Mouse (Mus musculus): ENCODE data around the gene Entpd5.
A peak's percentile ranks its signal among the peaks of the same experiment; 100 is the strongest.
"Not testable (repeated sequence)": the region's sequence is repeated elsewhere in the genome, so short reads cannot be mapped to it uniquely, and the experiment has no call there.

Gene Entpd5

GRCm38 (mm10) chr12:84398629-84399028, 10.2 kb downstream of the Entpd5 start:
- no peak for DNase-seq

GRCm38 (mm10) chr12:84397685-84398084, 11.1 kb downstream of the Entpd5 start:
- DNase-seq: no peak

- no peak for DNase-seq
Observed at GRCm38 (mm10) chr12:84396947-84397679, 11.7 kb downstream of the Entpd5 start.

GRCm38 (mm10) chr12:84393847-84394246, 15.0 kb downstream of the Entpd5 start:
- no peak for DNase-seq

GRCm38 (mm10) chr12:84392681-84393080, 16.1 kb downstream of the Entpd5 start:
- DNase-seq: no peak

- no peak for DNase-seq
Observed at GRCm38 (mm10) chr12:84390336-84390735, 18.5 kb downstream of the Entpd5 start.

GRCm38 (mm10) chr12:84388774-84389400, 19.9 kb downstream of the Entpd5 start:
- no peak for DNase-seq

- DNase-seq: no peak
Observed at GRCm38 (mm10) chr12:84388097-84388496, 20.7 kb downstream of the Entpd5 start.

GRCm38 (mm10) chr12:84385408-84385807, 23.4 kb downstream of the Entpd5 start:
- no peak for DNase-seq

GRCm38 (mm10) chr12:84384644-84385081, 24.2 kb downstream of the Entpd5 start:
- no peak for DNase-seq

- DNase-seq: no peak
Observed at GRCm38 (mm10) chr12:84382369-84382768, 26.5 kb downstream of the Entpd5 start.

GRCm38 (mm10) chr12:84373831-84374481, 34.9 kb downstream of the Entpd5 start:
- no peak for DNase-seq

- no peak for DNase-seq
Observed at GRCm38 (mm10) chr12:84371647-84372046, 37.2 kb downstream of the Entpd5 start.

- no peak for DNase-seq
Observed at GRCm38 (mm10) chr12:84366971-84367370, 41.9 kb downstream of the Entpd5 start.

GRCm38 (mm10) chr12:84365137-84365536, 43.7 kb downstream of the Entpd5 start:
- DNase-seq: no peak

- DNase-seq: no peak
Observed at GRCm38 (mm10) chr12:84364291-84364690, 44.5 kb downstream of the Entpd5 start.

- no peak for DNase-seq
Observed at GRCm38 (mm10) chr12:84362872-84363271, 46.0 kb downstream of the Entpd5 start.

GRCm38 (mm10) chr12:84361555-84362489, 47.0 kb downstream of the Entpd5 start, which contains the start of the genes Coq6 and Fam161b:
Gene Coq6, plus strand, starts transcription at chr12:84361657.
Gene Fam161b, minus strand, starts transcription at chr12:84361833.
- DNase-seq: peak; percentile 87 to 93

- not testable (repeated sequence) for DNase-seq
Observed at GRCm38 (mm10) chr12:84358699-84359098, 50.1 kb downstream of the Entpd5 start.

- no peak for DNase-seq
Observed at GRCm38 (mm10) chr12:84347192-84347591, 61.6 kb downstream of the Entpd5 start.

GRCm38 (mm10) chr12:84336963-84337625, 71.7 kb downstream of the Entpd5 start:
- no peak for DNase-seq

- DNase-seq: no peak
Observed at GRCm38 (mm10) chr12:84327111-84327512, 81.7 kb downstream of the Entpd5 start.

All from thymus, postnatal 36 days (tissue).